In the genomic region with DNA sequence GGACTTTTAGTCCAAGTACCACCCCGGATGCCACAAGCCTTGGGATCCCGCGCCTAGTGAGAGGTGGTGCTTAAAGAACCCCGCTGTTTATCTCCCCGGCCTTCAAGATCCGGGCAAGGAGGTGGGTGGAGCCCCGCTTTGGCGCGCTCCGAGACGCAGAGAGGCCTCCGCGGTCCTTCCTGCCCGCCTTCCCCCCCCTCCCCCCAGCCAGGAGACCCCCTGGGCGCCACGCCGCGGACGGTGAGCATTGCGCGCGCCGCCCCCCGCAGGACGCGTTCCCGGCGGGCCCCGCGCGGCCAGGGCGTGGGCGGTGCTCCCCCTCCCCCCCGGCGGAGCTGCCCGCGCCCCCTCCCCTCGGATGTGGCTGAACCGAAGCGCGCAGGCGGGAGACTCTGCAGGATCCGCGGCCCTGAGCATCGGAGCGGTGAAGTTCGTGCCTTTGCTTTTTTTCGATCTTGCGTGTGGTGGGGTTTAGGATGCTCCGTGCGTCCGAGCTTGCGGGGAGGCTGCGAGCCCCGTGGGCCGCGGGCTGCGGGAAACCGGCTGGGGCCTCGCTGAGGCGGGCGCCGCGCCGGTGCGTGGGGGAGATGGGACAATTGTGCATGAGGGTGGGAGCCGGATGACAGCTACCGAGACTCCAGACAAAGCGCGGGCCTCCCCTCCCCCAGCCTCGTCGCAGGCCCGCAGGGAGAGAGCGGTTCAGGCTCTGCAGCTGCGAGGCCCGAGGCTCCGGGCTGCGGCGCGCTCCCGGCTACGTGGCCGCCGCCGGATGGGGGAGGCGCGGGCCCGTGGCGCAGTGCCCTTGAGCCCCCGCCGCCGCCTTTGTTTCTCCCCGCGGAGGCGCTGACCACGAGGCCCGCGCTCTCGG, we compare ENCODE assay signal across 8 mouse cellular contexts. TPM values are rescaled to one million over a fixed set of nuclear protein-coding genes. Genes with fewer than 3 reads are reported as not detected.
A peak's percentile ranks its signal among the peaks of the same experiment; 100 is the strongest.
DNase-seq lines count a peak whose midpoint lies in the region; ATAC-seq and TF ChIP-seq lines count a peak whose summit lies in the region.

Gene Cbx3 (plus strand): TSS at position 50 of the 868 bp plus-strand sequence.

- H3K4me3 ChIP-seq in embryonic facial prominence, embryonic 13.5 days, result peak within 1 kb of the TSS; percentile 98
- peak within 1 kb of the TSS; percentile 71 for H3K4me3 ChIP-seq in heart, adult 2 months
- peak within 1 kb of the TSS; percentile 87 for H3K4me3 ChIP-seq in limb, embryonic 15.5 days
- H3K4me3 ChIP-seq in midbrain, postnatal 0 days (ENCODE audit: low read depth, low read length), result peak within 1 kb of the TSS; percentile 96

- no peaks in the 10 kb centered on the region for H3K9me3 ChIP-seq in embryonic facial prominence, embryonic 13.5 days
- no peaks in the 10 kb centered on the region for H3K9me3 ChIP-seq in limb, embryonic 15.5 days
- no peaks in the 10 kb centered on the region for H3K9me3 ChIP-seq in midbrain, postnatal 0 days (ENCODE audit: low read length)

- peak within 1 kb of the TSS; percentile 100 for H3K9ac ChIP-seq in embryonic facial prominence, embryonic 13.5 days
- H3K9ac ChIP-seq in heart, adult 2 months (ENCODE audit: low read depth, low read length), result peak within 1 kb of the TSS; percentile 99
- H3K9ac ChIP-seq in limb, embryonic 15.5 days, result peak within 1 kb of the TSS; percentile 98
- peak within 1 kb of the TSS; percentile 99 for H3K9ac ChIP-seq in midbrain, postnatal 0 days (replicated peaks; ENCODE audit: low read length, poor library complexity, severe bottlenecking)

- H3K79me2 ChIP-seq in heart, adult 2 months (replicated peaks; ENCODE audit: control insufficient read depth, insufficient read depth, low read length), result peaks cover 4% of the 10 kb centered on the region

- peak within 1 kb of the TSS; percentile 66 for H3K4me2 ChIP-seq in embryonic facial prominence, embryonic 13.5 days
- peak within 1 kb of the TSS; percentile 43 for H3K4me2 ChIP-seq in limb, embryonic 15.5 days
- peak within 1 kb of the TSS; percentile 47 for H3K4me2 ChIP-seq in midbrain, postnatal 0 days (ENCODE audit: low read depth, low read length, poor library complexity, severe bottlenecking)

- WGBS in embryonic facial prominence, embryonic 13.5 days, result under 1% methylated on average over 71 of the region's 99 CpGs
- 1% methylated on average over 93 of the region's 99 CpGs for WGBS in heart, adult 2 months
- whole genome bisulfite sequencing in limb, embryonic 15.5 days, result under 1% methylated on average over 90 of the region's 99 CpGs
- WGBS in midbrain, postnatal 0 days, result under 1% methylated on average over 67 of the region's 99 CpGs

- H3K36me3 ChIP-seq in embryonic facial prominence, embryonic 13.5 days, result peaks cover 44% of the 10 kb centered on the region
- H3K36me3 ChIP-seq in heart, adult 2 months (ENCODE audit: control insufficient read depth, insufficient read depth, low read length), result peaks cover 37% of the 10 kb centered on the region
- peaks cover 26% of the 10 kb centered on the region for H3K36me3 ChIP-seq in limb, embryonic 15.5 days
- H3K36me3 ChIP-seq in midbrain, postnatal 0 days (ENCODE audit: insufficient read depth, low read length), result peaks cover 5% of the 10 kb centered on the region

- ATAC-seq in embryonic facial prominence, embryonic 13.5 days (ENCODE audit: insufficient number of reproducible peaks, insufficient read depth, low FRiP score, low TSS enrichment, low read depth), result peak; percentile 87
- peak; percentile 88 for ATAC-seq in limb, embryonic 15.5 days (ENCODE audit: insufficient number of reproducible peaks, low FRiP score, low TSS enrichment, low read depth)
- ATAC-seq in midbrain, postnatal 0 days (ENCODE audit: low FRiP score), result peak; percentile 84

- intact Hi-C loops in heart, adult 2 months (cut with DNase I), result loop anchor here (5.0 kb wide), 1 partner anchor 37 kb away; no protein-coding TSS in a partner anchor

- no peak for TF ChIP-seq EP300 in heart, adult 2 months (IDR thresholded peaks at IDR 0.05; ENCODE audit: insufficient read depth, low read depth, low read length)

- TF ChIP-seq CTCF in heart, adult 2 months (IDR thresholded peaks at IDR 0.05), result no peak
- no peak for TF ChIP-seq CTCF in midbrain, postnatal 0 days (IDR thresholded peaks at IDR 0.05)

- peak; percentile 21; the same call in 1 of the 2 replicates for TF ChIP-seq POLR2A in heart, adult 2 months (IDR thresholded peaks at IDR 0.05; ENCODE audit: insufficient read depth, low read depth, low read length)

- DNase-seq in 416B (ENCODE audit: low read depth), result peak; percentile 97
- peak; percentile 63 to 73 for DNase-seq in adrenal gland, postnatal 4 days (ENCODE audit: low spot score in 2 of 2)
- peak; percentile 88 for DNase-seq in heart, adult 2 months
- DNase-seq in kidney, adult 8-10 months, result peak; percentile 58 to 64
- DNase-seq in midbrain, postnatal 0 days (ENCODE audit: low spot score), result peak; percentile 95
- peak; percentile 85 to 91 for DNase-seq in spleen, postnatal 4 days (ENCODE audit: low spot score in 2 of 2)

- H3K27me3 ChIP-seq in embryonic facial prominence, embryonic 13.5 days, result no peaks in the 10 kb centered on the region
- no peaks in the 10 kb centered on the region for H3K27me3 ChIP-seq in heart, adult 2 months (ENCODE audit: control insufficient read depth, insufficient read depth, low read length)
- H3K27me3 ChIP-seq in limb, embryonic 15.5 days, result no peaks in the 10 kb centered on the region
- H3K27me3 ChIP-seq in midbrain, postnatal 0 days (ENCODE audit: insufficient read depth, low read length), result no peaks in the 10 kb centered on the region

- peaks cover 32% of the 10 kb centered on the region for H3K4me1 ChIP-seq in embryonic facial prominence, embryonic 13.5 days
- H3K4me1 ChIP-seq in heart, adult 2 months (ENCODE audit: control insufficient read depth, insufficient read depth, low read length), result peaks cover 6% of the 10 kb centered on the region
- H3K4me1 ChIP-seq in limb, embryonic 15.5 days, result peaks cover 22% of the 10 kb centered on the region
- H3K4me1 ChIP-seq in midbrain, postnatal 0 days (ENCODE audit: insufficient read depth, low read length), result 0 out of 2 replicates have a peak, but pooled peaks cover 6% of the 10 kb centered on the region

- H3K27ac ChIP-seq in embryonic facial prominence, embryonic 13.5 days, result peak within 1 kb of the TSS; percentile 100
- peak within 1 kb of the TSS; percentile 99 for H3K27ac ChIP-seq in heart, adult 2 months
- H3K27ac ChIP-seq in limb, embryonic 15.5 days, result peak within 1 kb of the TSS; percentile 100
- peak within 1 kb of the TSS; percentile 98 for H3K27ac ChIP-seq in midbrain, postnatal 0 days (ENCODE audit: low read depth, low read length)

RNA-seq across cellular contexts. Expression of gene Cbx3, which starts in this region (rescaled TPM):
- total RNA-seq in adrenal gland, postnatal 4 days (2021), result 100 to 1,000 TPM; 172 to 178 TPM
- 550 and 557 TPM in 2 replicates for polyA plus RNA-seq in embryonic facial prominence, embryonic 13.5 days (2015; fragmentation: Nextera tagmentation; extraction: Ambion mirVana)
- 10 to 100 TPM; 58.7 to 63.9 TPM for total RNA-seq in heart, adult 2 months (2021)
- polyA plus RNA-seq in heart, adult 2 months (2012; rRNA removed), result 7.6 and 15.7 TPM in 2 replicates
- 369 and 396 TPM in 2 replicates for polyA plus RNA-seq in limb, embryonic 15.5 days (2015; fragmentation: Nextera tagmentation; extraction: Ambion mirVana)
- 129 and 138 TPM in 2 replicates for total RNA-seq in midbrain, postnatal 0 days (2014; rRNA removed)
- polyA plus RNA-seq in midbrain, postnatal 0 days (2015; fragmentation: Nextera tagmentation; extraction: Ambion mirVana), result 485 and 535 TPM in 2 replicates

Comparison
In these comparisons a context has a peak if more than half of its experiments do, and no peak if none do; other contexts are left out.
1. Peak in every context shown above with its lines: DNase-seq, ATAC-seq, H3K4me3 ChIP-seq and H3K27ac ChIP-seq.
2. RNA of gene Cbx3 (polyA plus RNA-seq): 550 to 557 TPM in embryonic facial prominence, embryonic 13.5 days, 485 to 535 TPM in midbrain, postnatal 0 days and 369 to 396 TPM in limb, embryonic 15.5 days; 7.6 to 15.7 TPM in heart, adult 2 months; every median in the first group is over 10 times any median in the second.